Mouse (Mus musculus): ENCODE data around the gene Cnot6l. TPM values are rescaled to one million over a fixed set of nuclear protein-coding genes. Genes with fewer than 3 reads are reported as not detected.

Cnot6l gene
- polyA plus RNA-seq, 1 experiment = not detected

GRCm38 (mm10) chr5:96114943-96115342 is 49.0 kb downstream of the Cnot6l start:
- Histone ChIP-seq H3K27ac (ENCODE audit: insufficient read depth, low read depth, low read length) (no peak overlapping the region), H3K4me3 (ENCODE audit: insufficient read depth, low read depth, low read length) (no peak overlapping the region), H3K4me1 (ENCODE audit: control insufficient read depth, insufficient read depth, low read length) (no peaks in the 10 kb centered on the region)
- WGBS = 84% methylated on average over 3 of the region's 3 CpGs
- TF ChIP-seq CTCF (IDR thresholded peaks at IDR 0.05; ENCODE audit: insufficient read depth, low read depth, low read length) (no peak), POLR2A (IDR thresholded peaks at IDR 0.05; ENCODE audit: insufficient read depth, low read depth, low read length) (no peak)

GRCm38 (mm10) chr5:96104644-96105043 is 59.3 kb downstream of the Cnot6l start:
- H3K4me1 ChIP-seq (ENCODE audit: control insufficient read depth, insufficient read depth, low read length) = no peaks in the 10 kb centered on the region
- H3K27ac ChIP-seq (ENCODE audit: insufficient read depth, low read depth, low read length) = no peak overlapping the region
- TF ChIP-seq CTCF (IDR thresholded peaks at IDR 0.05; ENCODE audit: insufficient read depth, low read depth, low read length) = no peak
- no peak for TF ChIP-seq POLR2A (IDR thresholded peaks at IDR 0.05; ENCODE audit: insufficient read depth, low read depth, low read length)
- 92% methylated on average over 1 of the region's 1 CpGs for WGBS
- H3K4me3 ChIP-seq (ENCODE audit: insufficient read depth, low read depth, low read length) = no peak overlapping the region

GRCm38 (mm10) chr5:96091468-96091867 is 72.5 kb downstream of the Cnot6l start:
- no peak for TF ChIP-seq CTCF (IDR thresholded peaks at IDR 0.05; ENCODE audit: insufficient read depth, low read depth, low read length)
- no peak for TF ChIP-seq POLR2A (IDR thresholded peaks at IDR 0.05; ENCODE audit: insufficient read depth, low read depth, low read length)
- Histone ChIP-seq H3K4me1 (ENCODE audit: control insufficient read depth, insufficient read depth, low read length) (no peaks in the 10 kb centered on the region), H3K4me3 (ENCODE audit: insufficient read depth, low read depth, low read length) (no peak overlapping the region), H3K27ac (ENCODE audit: insufficient read depth, low read depth, low read length) (no peak overlapping the region)
- 97% methylated on average over 2 of the region's 2 CpGs for whole genome bisulfite sequencing

GRCm38 (mm10) chr5:96085324-96085723 is 78.6 kb downstream of the Cnot6l start:
- no peak overlapping the region for H3K4me3 ChIP-seq (ENCODE audit: insufficient read depth, low read depth, low read length)
- no peak overlapping the region for H3K27ac ChIP-seq (ENCODE audit: insufficient read depth, low read depth, low read length)
- no peaks in the 10 kb centered on the region for H3K4me1 ChIP-seq (ENCODE audit: control insufficient read depth, insufficient read depth, low read length)
- TF ChIP-seq POLR2A (IDR thresholded peaks at IDR 0.05; ENCODE audit: insufficient read depth, low read depth, low read length) (no peak), CTCF (IDR thresholded peaks at IDR 0.05; ENCODE audit: insufficient read depth, low read depth, low read length) (no peak)

GRCm38 (mm10) chr5:96079026-96079425 is 84.9 kb downstream of the Cnot6l start:
- TF ChIP-seq POLR2A (IDR thresholded peaks at IDR 0.05; ENCODE audit: insufficient read depth, low read depth, low read length) (no peak), CTCF (IDR thresholded peaks at IDR 0.05; ENCODE audit: insufficient read depth, low read depth, low read length) (no peak)
- no peaks in the 10 kb centered on the region for H3K4me1 ChIP-seq (ENCODE audit: control insufficient read depth, insufficient read depth, low read length)
- 79% methylated on average over 1 of the region's 1 CpGs for WGBS

GRCm38 (mm10) chr5:96065591-96065990 is 98.4 kb downstream of the Cnot6l start:
- Histone ChIP-seq H3K27ac (ENCODE audit: insufficient read depth, low read depth, low read length) (no peak overlapping the region), H3K4me1 (ENCODE audit: control insufficient read depth, insufficient read depth, low read length) (no peaks in the 10 kb centered on the region), H3K4me3 (ENCODE audit: insufficient read depth, low read depth, low read length) (no peak overlapping the region)
- no peak for TF ChIP-seq CTCF (IDR thresholded peaks at IDR 0.05; ENCODE audit: insufficient read depth, low read depth, low read length)
- no peak for TF ChIP-seq POLR2A (IDR thresholded peaks at IDR 0.05; ENCODE audit: insufficient read depth, low read depth, low read length)

More at GRCm38 (mm10) chr5:96079026-96079425, 84.9 kb downstream of the Cnot6l start:
- no peak overlapping the region for H3K4me3 ChIP-seq (ENCODE audit: insufficient read depth, low read depth, low read length)
- H3K27ac ChIP-seq (ENCODE audit: insufficient read depth, low read depth, low read length) = no peak overlapping the region

GRCm38 (mm10) chr5:96042492-96042891 is 121.5 kb downstream of the Cnot6l start:
- Histone ChIP-seq H3K27ac (ENCODE audit: insufficient read depth, low read depth, low read length) (no peak overlapping the region), H3K4me1 (ENCODE audit: control insufficient read depth, insufficient read depth, low read length) (no peaks in the 10 kb centered on the region), H3K4me3 (ENCODE audit: insufficient read depth, low read depth, low read length) (no peak overlapping the region)
- no peak for TF ChIP-seq POLR2A (IDR thresholded peaks at IDR 0.05; ENCODE audit: insufficient read depth, low read depth, low read length)
- no peak for TF ChIP-seq CTCF (IDR thresholded peaks at IDR 0.05; ENCODE audit: insufficient read depth, low read depth, low read length)
- 92% methylated on average over 3 of the region's 3 CpGs for WGBS

- no peak for TF ChIP-seq CTCF (IDR thresholded peaks at IDR 0.05; ENCODE audit: insufficient read depth, low read depth, low read length)
- no peak for TF ChIP-seq POLR2A (IDR thresholded peaks at IDR 0.05; ENCODE audit: insufficient read depth, low read depth, low read length)
- H3K27ac ChIP-seq (ENCODE audit: insufficient read depth, low read depth, low read length) = no peak overlapping the region
- H3K4me3 ChIP-seq (ENCODE audit: insufficient read depth, low read depth, low read length) = no peak overlapping the region
- H3K4me1 ChIP-seq (ENCODE audit: control insufficient read depth, insufficient read depth, low read length) = no peaks in the 10 kb centered on the region
- 84% methylated on average over 7 of the region's 7 CpGs for WGBS
These were observed 122.4 kb downstream of the Cnot6l start for GRCm38 (mm10) chr5:96041507-96042104.

- 0 out of 2 replicates have a peak, but pooled peaks cover 2% of the 10 kb centered on the region for H3K4me1 ChIP-seq (ENCODE audit: control insufficient read depth, insufficient read depth, low read length)
- no peak overlapping the region for H3K4me3 ChIP-seq (ENCODE audit: insufficient read depth, low read depth, low read length)
- 63% methylated on average over 5 of the region's 5 CpGs for WGBS
- no peak overlapping the region for H3K27ac ChIP-seq (ENCODE audit: insufficient read depth, low read depth, low read length)
- TF ChIP-seq POLR2A (IDR thresholded peaks at IDR 0.05; ENCODE audit: insufficient read depth, low read depth, low read length) = no peak
- TF ChIP-seq CTCF (IDR thresholded peaks at IDR 0.05; ENCODE audit: insufficient read depth, low read depth, low read length) = no peak
These were observed 124.7 kb downstream of the Cnot6l start for GRCm38 (mm10) chr5:96039188-96039840.
